Mouse (Mus musculus) gastrocnemius, postnatal 36 days (tissue): ENCODE results near the gene Sgip1. TPM values are rescaled to one million over a fixed set of nuclear protein-coding genes. Genes with fewer than 3 reads are reported as not detected.

ENCODE experiments used
- DNase-seq, 2 experiments: peaks; one replicate each; pipeline ENCODE4 v3.0.0; 2022
- intact Hi-C: fragments of 180-260 bp; cut with DNase I; formaldehyde crosslinking; loops from one replicate; pipeline ENCODE4 v1.15.1; 2025
- long read RNA-seq, 2 experiments: library from polyadenylated mRNA; stranded (forward); transcript quantifications; one replicate each; pipeline ENCODE4 v2.0.0; 2021
- total RNA-seq, 2 experiments: library from RNA; stranded (reverse); gene quantifications; 2 replicates each; pipeline ENCODE4 v1.2.3; 2021

The Sgip1 gene
- total RNA-seq: 1 to 10 TPM in 1 of 2 experiments, under 1 TPM in 1; 0.86 to 1.3 TPM
- long read RNA-seq, experiment 1: 0 reads
- long read RNA-seq, experiment 2: 0 reads

GRCm38 (mm10) chr4:102741287-102741686 lies at the start of gene Sgip1:
TSS of gene Sgip1 (plus strand) at chr4:102741297.
- intact Hi-C loops: no loop called here
- no peak for DNase-seq

- intact Hi-C loops: no loop called here
- no peak for DNase-seq
Observed at GRCm38 (mm10) chr4:102691402-102691801, 49.7 kb upstream of the Sgip1 start.

- intact Hi-C loops: no loop called here
- no peak for DNase-seq
Observed at GRCm38 (mm10) chr4:102697966-102698365, 43.1 kb upstream of the Sgip1 start.

- no peak for DNase-seq
Observed at GRCm38 (mm10) chr4:102711731-102712130, 29.4 kb upstream of the Sgip1 start.

GRCm38 (mm10) chr4:102715532-102715931 lies 25.6 kb upstream of the Sgip1 start:
- intact Hi-C loops: no loop called here
- DNase-seq: no peak

More at GRCm38 (mm10) chr4:102711731-102712130, 29.4 kb upstream of the Sgip1 start:
- intact Hi-C loops: no loop called here

- no peak for DNase-seq
- intact Hi-C loops: no loop called here
Observed at GRCm38 (mm10) chr4:102717123-102717828, 23.8 kb upstream of the Sgip1 start.

- intact Hi-C loops: no loop called here
- no peak for DNase-seq
Observed at GRCm38 (mm10) chr4:102719535-102719934, 21.6 kb upstream of the Sgip1 start.

- DNase-seq: no peak
- intact Hi-C loops: no loop called here
Observed at GRCm38 (mm10) chr4:102719951-102720350, 21.1 kb upstream of the Sgip1 start.

- intact Hi-C loops: no loop called here
- no peak for DNase-seq
Observed at GRCm38 (mm10) chr4:102724442-102724841, 16.7 kb upstream of the Sgip1 start.

GRCm38 (mm10) chr4:102730976-102731375 lies 10.1 kb upstream of the Sgip1 start:
- DNase-seq: no peak
- intact Hi-C loops: no loop called here

GRCm38 (mm10) chr4:102734022-102734657 lies 7.0 kb upstream of the Sgip1 start:
- DNase-seq: no peak
- intact Hi-C loops: no loop called here

GRCm38 (mm10) chr4:102753334-102754090 lies 12.4 kb downstream of the Sgip1 start:
- intact Hi-C loops: no loop called here
- DNase-seq: no peak

- intact Hi-C loops: no loop called here
- DNase-seq: peak in 1 of 2 experiments; percentile 37
Observed at GRCm38 (mm10) chr4:102759095-102759890, 18.2 kb downstream of the Sgip1 start.

GRCm38 (mm10) chr4:102760042-102760821 lies 19.1 kb downstream of the Sgip1 start:
- intact Hi-C loops: no loop called here
- DNase-seq: peak; percentile 36 to 37

GRCm38 (mm10) chr4:102762075-102762474 lies 21.0 kb downstream of the Sgip1 start:
- intact Hi-C loops: no loop called here
- DNase-seq: no peak

- DNase-seq: no peak
- intact Hi-C loops: no loop called here
Observed at GRCm38 (mm10) chr4:102769070-102769469, 28.0 kb downstream of the Sgip1 start.

- DNase-seq: no peak
- intact Hi-C loops: no loop called here
Observed at GRCm38 (mm10) chr4:102769936-102770335, 28.8 kb downstream of the Sgip1 start.

GRCm38 (mm10) chr4:102771598-102772357 lies 30.7 kb downstream of the Sgip1 start:
- no peak for DNase-seq
- intact Hi-C loops: no loop called here

- intact Hi-C loops: no loop called here
- no peak for DNase-seq
Observed at GRCm38 (mm10) chr4:102773225-102773624, 32.1 kb downstream of the Sgip1 start.
